Mouse (Mus musculus) midbrain, embryonic 12.5 days (tissue): ENCODE results near the gene Glyatl3. TPM values are rescaled to one million over a fixed set of nuclear protein-coding genes. Genes with fewer than 3 reads are reported as not detected.

Source experiments
- ATAC-seq: fragments of 200-750 bp; cut with Nextera tagmentation; 2 replicates; pipeline ENCODE4 v1.8.0; 2017; ENCODE audit warnings: low read depth, moderate TSS enrichment, moderate library complexity; ENCODE audit not compliant: low FRiP score
- H3K27ac ChIP-seq: fragments of 300-500 bp; sonication (generic); replicated peaks from 2 replicates; pipeline ENCODE4 v1.5.1; 2016; ENCODE audit warnings: mild to moderate bottlenecking
- H3K27me3 ChIP-seq: fragments of 300-500 bp; sonication (generic); 2 replicates; pipeline ENCODE4 v1.6.1; 2016; ENCODE audit warnings: mild to moderate bottlenecking
- H3K36me3 ChIP-seq: fragments of 300-500 bp; sonication (generic); 2 replicates; pipeline ENCODE4 v1.6.1; 2016
- H3K4me1 ChIP-seq: fragments of 300-500 bp; sonication (generic); 2 replicates; pipeline ENCODE4 v1.6.1; 2016
- H3K4me2 ChIP-seq: fragments of 300-500 bp; sonication (generic); replicated peaks from 2 replicates; pipeline ENCODE4 v1.6.1; 2016; ENCODE audit warnings: mild to moderate bottlenecking, moderate library complexity
- H3K4me3 ChIP-seq: fragments of 300-500 bp; sonication (generic); 2 replicates; pipeline ENCODE4 v1.5.1; 2016; ENCODE audit warnings: mild to moderate bottlenecking
- H3K9ac ChIP-seq: fragments of 300-500 bp; sonication (generic); replicated peaks from 2 replicates; pipeline ENCODE4 v1.6.1; 2016; ENCODE audit warnings: mild to moderate bottlenecking, moderate library complexity
- H3K9me3 ChIP-seq: fragments of 300-500 bp; sonication (generic); 2 replicates; pipeline ENCODE4 v1.6.1; 2016; ENCODE audit warnings: mild to moderate bottlenecking
- WGBS: fragments of 180-500 bp; shearing (Covaris S2); methylation state at CpG from one replicate; pipeline ENCODE4 v1.1.7; 2016; 5-methylcytosine and 5-hydroxymethylcytosine counted together
- polyA plus RNA-seq: library from polyadenylated mRNA; unstranded; fragments of >200 nt; fragmentation: Nextera tagmentation; extraction: Ambion mirVana; gene quantifications from 2 replicates; pipeline ENCODE4 v1.2.1, GENCODE M21; 2016

The Glyatl3 gene
- polyA plus RNA-seq, 1 experiment from 2014 or later, result not detected

GRCm38 (mm10) chr17:40885155-40885554, 29.0 kb downstream of the Glyatl3 start:
- no peak overlapping the region for H3K9ac ChIP-seq
- WGBS, result 88% methylated on average over 4 of the region's 4 CpGs
- H3K4me3 ChIP-seq, result no peak overlapping the region

GRCm38 (mm10) chr17:40882172-40882571, 32.0 kb downstream of the Glyatl3 start:
- 91% methylated on average over 6 of the region's 6 CpGs for WGBS
- Histone ChIP-seq H3K9me3 (no peaks in the 10 kb centered on the region), H3K9ac (no peak overlapping the region), H3K4me1 (peaks cover 10% of the 10 kb centered on the region; the same call in 1 of the 2 replicates), H3K27ac (no peak overlapping the region), H3K36me3 (no peaks in the 10 kb centered on the region), H3K4me3 (no peak overlapping the region), H3K4me2 (no peak overlapping the region), H3K27me3 (peaks cover 4% of the 10 kb centered on the region; the same call in 1 of the 2 replicates)
- no peak for ATAC-seq

More at GRCm38 (mm10) chr17:40885155-40885554, 29.0 kb downstream of the Glyatl3 start:
- no peaks in the 10 kb centered on the region for H3K36me3 ChIP-seq
- H3K27me3 ChIP-seq, result peaks cover 4% of the 10 kb centered on the region; the same call in 1 of the 2 replicates
- ATAC-seq, result no peak
- H3K9me3 ChIP-seq, result no peaks in the 10 kb centered on the region
- 0 out of 2 replicates have a peak, but pooled peaks cover 3% of the 10 kb centered on the region for H3K4me1 ChIP-seq
- H3K27ac ChIP-seq, result no peak overlapping the region
- H3K4me2 ChIP-seq, result no peak overlapping the region

GRCm38 (mm10) chr17:40879924-40880691, 34.0 kb downstream of the Glyatl3 start, which contains the start of gene 9130008F23Rik:
9130008F23Rik (minus strand) TSS chr17:40880559.
- H3K9ac ChIP-seq, result peak within 1 kb of the TSS; percentile 55
- H3K27ac ChIP-seq, result no peak within 1 kb of the TSS
- H3K36me3 ChIP-seq, result no peaks in the 10 kb centered on the region

GRCm38 (mm10) chr17:40879528-40879923, 34.6 kb downstream of the Glyatl3 start:
- Histone ChIP-seq H3K4me2 (peak overlapping the region; percentile 85), H3K9me3 (no peaks in the 10 kb centered on the region), H3K4me3 (peak overlapping the region; percentile 51), H3K27me3 (peaks cover 4% of the 10 kb centered on the region; the same call in 1 of the 2 replicates), H3K4me1 (peaks cover 10% of the 10 kb centered on the region; the same call in 1 of the 2 replicates), H3K27ac (no peak overlapping the region), H3K36me3 (no peaks in the 10 kb centered on the region), H3K9ac (peak overlapping the region; percentile 55)
- WGBS, result 8% methylated on average over 6 of the region's 6 CpGs
- no peak for ATAC-seq

More at GRCm38 (mm10) chr17:40879924-40880691, 34.0 kb downstream of the Glyatl3 start, which contains the start of gene 9130008F23Rik:
- ATAC-seq, result peak; percentile 83
- peak within 1 kb of the TSS; percentile 51 for H3K4me3 ChIP-seq
- peaks cover 10% of the 10 kb centered on the region; the same call in 1 of the 2 replicates for H3K4me1 ChIP-seq
- H3K4me2 ChIP-seq, result peak within 1 kb of the TSS; percentile 85
- H3K27me3 ChIP-seq, result peaks cover 4% of the 10 kb centered on the region; the same call in 1 of the 2 replicates
- H3K9me3 ChIP-seq, result no peaks in the 10 kb centered on the region
- WGBS, result under 1% methylated on average over 40 of the region's 40 CpGs

GRCm38 (mm10) chr17:40877741-40878140, 36.4 kb downstream of the Glyatl3 start:
- Histone ChIP-seq H3K27me3 (peaks cover 4% of the 10 kb centered on the region; the same call in 1 of the 2 replicates), H3K36me3 (no peaks in the 10 kb centered on the region), H3K9ac (no peak overlapping the region), H3K27ac (no peak overlapping the region), H3K9me3 (no peaks in the 10 kb centered on the region), H3K4me3 (no peak overlapping the region), H3K4me2 (no peak overlapping the region), H3K4me1 (peaks cover 10% of the 10 kb centered on the region; the same call in 1 of the 2 replicates)
- no peak for ATAC-seq
- 52% methylated on average over 3 of the region's 3 CpGs for WGBS

GRCm38 (mm10) chr17:40875568-40875967, 38.6 kb downstream of the Glyatl3 start:
- H3K4me3 ChIP-seq, result no peak overlapping the region
- no peak overlapping the region for H3K4me2 ChIP-seq
- ATAC-seq, result no peak
- H3K36me3 ChIP-seq, result no peaks in the 10 kb centered on the region
- no peak overlapping the region for H3K9ac ChIP-seq
- H3K27ac ChIP-seq, result no peak overlapping the region
- 97% methylated on average over 1 of the region's 1 CpGs for WGBS
- H3K9me3 ChIP-seq, result no peaks in the 10 kb centered on the region
- peaks cover 10% of the 10 kb centered on the region; the same call in 1 of the 2 replicates for H3K4me1 ChIP-seq
- H3K27me3 ChIP-seq, result peaks cover 4% of the 10 kb centered on the region; the same call in 1 of the 2 replicates

- ATAC-seq, result no peak
- 92% methylated on average over 3 of the region's 3 CpGs for WGBS
- Histone ChIP-seq H3K36me3 (no peaks in the 10 kb centered on the region), H3K27ac (no peak overlapping the region), H3K4me3 (no peak overlapping the region), H3K4me1 (peaks cover 3% of the 10 kb centered on the region; the same call in 1 of the 2 replicates), H3K9ac (no peak overlapping the region), H3K27me3 (no peaks in the 10 kb centered on the region), H3K4me2 (no peak overlapping the region), H3K9me3 (no peaks in the 10 kb centered on the region)
Measured at GRCm38 (mm10) chr17:40874701-40875100, 39.4 kb downstream of the Glyatl3 start.

- Histone ChIP-seq H3K9ac (no peak overlapping the region), H3K27me3 (no peaks in the 10 kb centered on the region), H3K4me2 (no peak overlapping the region), H3K4me1 (no peaks in the 10 kb centered on the region), H3K27ac (no peak overlapping the region), H3K9me3 (no peaks in the 10 kb centered on the region), H3K36me3 (no peaks in the 10 kb centered on the region), H3K4me3 (no peak overlapping the region)
- ATAC-seq, result no peak
- WGBS, result 83% methylated on average over 2 of the region's 2 CpGs
Measured at GRCm38 (mm10) chr17:40873582-40874011, 40.6 kb downstream of the Glyatl3 start.

GRCm38 (mm10) chr17:40872626-40873025, 41.5 kb downstream of the Glyatl3 start:
- Histone ChIP-seq H3K4me1 (no peaks in the 10 kb centered on the region), H3K9ac (no peak overlapping the region), H3K4me3 (no peak overlapping the region), H3K36me3 (no peaks in the 10 kb centered on the region), H3K27me3 (no peaks in the 10 kb centered on the region), H3K9me3 (no peaks in the 10 kb centered on the region), H3K4me2 (no peak overlapping the region), H3K27ac (no peak overlapping the region)
- 93% methylated on average over 6 of the region's 6 CpGs for WGBS
- no peak for ATAC-seq

- WGBS, result 76% methylated on average over 10 of the region's 10 CpGs
- H3K4me1 ChIP-seq, result no peaks in the 10 kb centered on the region
- H3K27me3 ChIP-seq, result no peaks in the 10 kb centered on the region
- no peak overlapping the region for H3K4me3 ChIP-seq
- H3K9ac ChIP-seq, result no peak overlapping the region
- no peaks in the 10 kb centered on the region for H3K9me3 ChIP-seq
- ATAC-seq, result no peak
- H3K36me3 ChIP-seq, result no peaks in the 10 kb centered on the region
- H3K27ac ChIP-seq, result no peak overlapping the region
- H3K4me2 ChIP-seq, result no peak overlapping the region
Measured at GRCm38 (mm10) chr17:40868952-40869747, 45.0 kb downstream of the Glyatl3 start.

- Histone ChIP-seq H3K4me3 (no peak overlapping the region), H3K4me2 (no peak overlapping the region), H3K27me3 (no peaks in the 10 kb centered on the region), H3K9ac (no peak overlapping the region), H3K9me3 (no peaks in the 10 kb centered on the region), H3K36me3 (no peaks in the 10 kb centered on the region), H3K27ac (no peak overlapping the region), H3K4me1 (no peaks in the 10 kb centered on the region)
- ATAC-seq, result no peak
Measured at GRCm38 (mm10) chr17:40855065-40855464, 59.1 kb downstream of the Glyatl3 start.
